Mouse (Mus musculus): ENCODE measurements at regions not wholly inside any gene's neighbourhood (a gene's known extent, or its start where the extent isn't known, plus 50 kb on each side); places are given as distances from the start of the nearest gene placed in this dataset.
A peak's percentile ranks its signal among the peaks of the same experiment; 100 is the strongest.

GRCm38 (mm10) chr3:36771011-36771410 is 81.0 kb upstream of the Trpc3 start:
- Histone ChIP-seq H3K36me3 (ENCODE audit: control insufficient read depth, insufficient read depth) (no peaks in the 10 kb centered on the region), H3K4me1 (replicated peaks; ENCODE audit: control insufficient read depth, insufficient read depth, low read length) (no peaks in the 10 kb centered on the region)

GRCm38 (mm10) chr3:36774023-36774422 is 84.1 kb upstream of the Trpc3 start:
- H3K27me3 ChIP-seq (replicated peaks; ENCODE audit: control insufficient read depth, insufficient read depth, low read length), result no peaks in the 10 kb centered on the region
- H3K36me3 ChIP-seq (ENCODE audit: control insufficient read depth, insufficient read depth), result no peaks in the 10 kb centered on the region
- ATAC-seq, result no peak
- no peak for TF ChIP-seq CTCF (IDR thresholded peaks at IDR 0.05; ENCODE audit: low read depth)
- no peaks in the 10 kb centered on the region for H3K9me3 ChIP-seq (ENCODE audit: control insufficient read depth)
- H3K4me1 ChIP-seq (replicated peaks; ENCODE audit: control insufficient read depth, insufficient read depth, low read length), result no peaks in the 10 kb centered on the region
- H3K4me2 ChIP-seq (replicated peaks; ENCODE audit: low read depth), result no peak overlapping the region
- H3K27ac ChIP-seq (ENCODE audit: low read depth, low read length), result no peak overlapping the region
- WGBS, result 64% methylated on average over 4 of the region's 4 CpGs
- H3K4me3 ChIP-seq (ENCODE audit: low read depth, low read length), result no peak overlapping the region
- H3K9ac ChIP-seq (ENCODE audit: low read depth, low read length), result no peak overlapping the region

More at GRCm38 (mm10) chr3:36771011-36771410, 81.0 kb upstream of the Trpc3 start:
- H3K9me3 ChIP-seq (ENCODE audit: control insufficient read depth), result no peaks in the 10 kb centered on the region
- no peak overlapping the region for H3K4me2 ChIP-seq (replicated peaks; ENCODE audit: low read depth)
- H3K9ac ChIP-seq (ENCODE audit: low read depth, low read length), result no peak overlapping the region
- ATAC-seq, result peak; percentile 53
- 55% methylated on average over 4 of the region's 4 CpGs for WGBS
- H3K27me3 ChIP-seq (replicated peaks; ENCODE audit: control insufficient read depth, insufficient read depth, low read length), result no peaks in the 10 kb centered on the region
- no peak overlapping the region for H3K27ac ChIP-seq (ENCODE audit: low read depth, low read length)
- H3K4me3 ChIP-seq (ENCODE audit: low read depth, low read length), result no peak overlapping the region
- peak; percentile 49 for TF ChIP-seq CTCF (IDR thresholded peaks at IDR 0.05; ENCODE audit: low read depth)

- Histone ChIP-seq H3K27ac (ENCODE audit: low read depth, low read length) (no peak overlapping the region), H3K27me3 (replicated peaks; ENCODE audit: control insufficient read depth, insufficient read depth, low read length) (no peaks in the 10 kb centered on the region), H3K4me1 (replicated peaks; ENCODE audit: control insufficient read depth, insufficient read depth, low read length) (no peaks in the 10 kb centered on the region), H3K9me3 (ENCODE audit: control insufficient read depth) (no peaks in the 10 kb centered on the region), H3K36me3 (ENCODE audit: control insufficient read depth, insufficient read depth) (no peaks in the 10 kb centered on the region), H3K9ac (ENCODE audit: low read depth, low read length) (no peak overlapping the region), H3K4me2 (replicated peaks; ENCODE audit: low read depth) (no peak overlapping the region), H3K4me3 (ENCODE audit: low read depth, low read length) (no peak overlapping the region)
- TF ChIP-seq CTCF (IDR thresholded peaks at IDR 0.05; ENCODE audit: low read depth), result no peak
- ATAC-seq, result no peak
- WGBS, result 74% methylated on average over 7 of the region's 7 CpGs
These were observed 84.5 kb upstream of the 4932438A13Rik start for GRCm38 (mm10) chr3:36778448-36778847.

- TF ChIP-seq CTCF (IDR thresholded peaks at IDR 0.05; ENCODE audit: low read depth), result no peak
- no peak for ATAC-seq
- H3K27me3 ChIP-seq (replicated peaks; ENCODE audit: control insufficient read depth, insufficient read depth, low read length), result no peaks in the 10 kb centered on the region
- 69% methylated on average over 5 of the region's 5 CpGs for WGBS
- H3K9ac ChIP-seq (ENCODE audit: low read depth, low read length), result no peak overlapping the region
- no peak overlapping the region for H3K4me2 ChIP-seq (replicated peaks; ENCODE audit: low read depth)
- no peaks in the 10 kb centered on the region for H3K36me3 ChIP-seq (ENCODE audit: control insufficient read depth, insufficient read depth)
- H3K27ac ChIP-seq (ENCODE audit: low read depth, low read length), result no peak overlapping the region
- no peak overlapping the region for H3K4me3 ChIP-seq (ENCODE audit: low read depth, low read length)
- no peaks in the 10 kb centered on the region for H3K4me1 ChIP-seq (replicated peaks; ENCODE audit: control insufficient read depth, insufficient read depth, low read length)
- no peaks in the 10 kb centered on the region for H3K9me3 ChIP-seq (ENCODE audit: control insufficient read depth)
These were observed 76.3 kb upstream of the 4932438A13Rik start for GRCm38 (mm10) chr3:36786581-36786980.

GRCm38 (mm10) chr3:36790245-36790644 is 72.7 kb upstream of the 4932438A13Rik start:
- no peaks in the 10 kb centered on the region for H3K27me3 ChIP-seq (replicated peaks; ENCODE audit: control insufficient read depth, insufficient read depth, low read length)
- no peak overlapping the region for H3K4me3 ChIP-seq (ENCODE audit: low read depth, low read length)
- no peaks in the 10 kb centered on the region for H3K36me3 ChIP-seq (ENCODE audit: control insufficient read depth, insufficient read depth)
- H3K9me3 ChIP-seq (ENCODE audit: control insufficient read depth), result no peaks in the 10 kb centered on the region
- no peak for TF ChIP-seq CTCF (IDR thresholded peaks at IDR 0.05; ENCODE audit: low read depth)
- no peak for ATAC-seq
- H3K27ac ChIP-seq (ENCODE audit: low read depth, low read length), result no peak overlapping the region
- H3K9ac ChIP-seq (ENCODE audit: low read depth, low read length), result no peak overlapping the region
- no peak overlapping the region for H3K4me2 ChIP-seq (replicated peaks; ENCODE audit: low read depth)
- no peaks in the 10 kb centered on the region; the same call in 1 of the 2 replicates for H3K4me1 ChIP-seq (replicated peaks; ENCODE audit: control insufficient read depth, insufficient read depth, low read length)
- 68% methylated on average over 4 of the region's 4 CpGs for WGBS

- no peaks in the 10 kb centered on the region for H3K9me3 ChIP-seq (ENCODE audit: control insufficient read depth)
- 0 out of 2 replicates have a peak overlapping the region, but pooled peaks have one; percentile 11 for H3K9ac ChIP-seq (ENCODE audit: low read depth, low read length)
- WGBS, result 16% methylated on average over 4 of the region's 4 CpGs
- H3K27ac ChIP-seq (ENCODE audit: low read depth, low read length), result peak overlapping the region; percentile 91
- H3K4me1 ChIP-seq (replicated peaks; ENCODE audit: control insufficient read depth, insufficient read depth, low read length), result no peaks in the 10 kb centered on the region; the same call in 1 of the 2 replicates
- H3K36me3 ChIP-seq (ENCODE audit: control insufficient read depth, insufficient read depth), result no peaks in the 10 kb centered on the region
- no peak overlapping the region for H3K4me3 ChIP-seq (ENCODE audit: low read depth, low read length)
- peak overlapping the region; percentile 54 for H3K4me2 ChIP-seq (replicated peaks; ENCODE audit: low read depth)
- no peaks in the 10 kb centered on the region for H3K27me3 ChIP-seq (replicated peaks; ENCODE audit: control insufficient read depth, insufficient read depth, low read length)
- TF ChIP-seq CTCF (IDR thresholded peaks at IDR 0.05; ENCODE audit: low read depth), result no peak
- ATAC-seq, result peak; percentile 74
These were observed 65.9 kb upstream of the 4932438A13Rik start for GRCm38 (mm10) chr3:36797025-36797424.

Measured in intestine, postnatal 0 days (tissue).